Mouse (Mus musculus) ES-E14 (cell line): ENCODE measurements around the gene Dlec1. TPM values are rescaled to one million over a fixed set of nuclear protein-coding genes. Genes with fewer than 3 reads are reported as not detected.

Source experiments
- DNase-seq: peaks from one replicate; pipeline ENCODE4 v3.0.0-alpha.2; 2013; ENCODE audit warnings: low read depth, low spot score
- H3K27ac ChIP-seq: 2 replicates; pipeline ENCODE4 v1.5.1; 2012; ENCODE audit warnings: low read depth, mild to moderate bottlenecking, low read length, moderate library complexity, mixed read lengths; ENCODE audit not compliant: poor library complexity, insufficient read depth, severe bottlenecking
- H3K36me3 ChIP-seq: 2 replicates; pipeline ENCODE4 v1.6.1; 2012; ENCODE audit warnings: mild to moderate bottlenecking, low read length, moderate library complexity, mixed read lengths; ENCODE audit not compliant: control insufficient read depth, poor library complexity, insufficient read depth, severe bottlenecking
- H3K4me1 ChIP-seq, 2 experiments: fragments of 150-350 bp in 1 of 2; sonication (generic) in 1 of 2; 2 replicates each; pipeline ENCODE4 v1.6.1; 2012; ENCODE audit warnings: low read length in 2 of 2, mild to moderate bottlenecking in 1 of 2, mixed read lengths in 1 of 2; ENCODE audit not compliant: control insufficient read depth in 2 of 2, insufficient read depth in 2 of 2, poor library complexity in 1 of 2
- H3K4me3 ChIP-seq, 2 experiments: fragments of 150-350 bp in 1 of 2; sonication (generic) in 1 of 2; 2 replicates each; pipeline ENCODE4 v1.5.1; 2012; ENCODE audit warnings: low read length in 2 of 2, low read depth in 1 of 2, mild to moderate bottlenecking in 1 of 2, mixed read lengths in 1 of 2; ENCODE audit not compliant: insufficient read depth in 1 of 2, poor library complexity in 1 of 2, severe bottlenecking in 1 of 2
- H3K9ac ChIP-seq: 2 replicates; pipeline ENCODE4 v1.6.1; 2012; ENCODE audit warnings: low read depth, mild to moderate bottlenecking, low read length, mixed read lengths; ENCODE audit not compliant: poor library complexity, insufficient read depth, severe bottlenecking
- H3K9me3 ChIP-seq: fragments of 150-350 bp; sonication (generic); 2 replicates; pipeline ENCODE4 v1.6.1; 2012; ENCODE audit warnings: low read depth, mild to moderate bottlenecking, low read length; ENCODE audit not compliant: control insufficient read depth, insufficient read depth
- CHD2 ChIP-seq: IDR thresholded peaks from 2 replicates; pipeline ENCODE4 v1.6.1; 2014; ENCODE audit warnings: mild to moderate bottlenecking, low read depth, low read length, inconsistent platforms
- HCFC1 ChIP-seq: IDR thresholded peaks from 2 replicates; pipeline ENCODE4 v1.6.1; 2012; ENCODE audit warnings: low read length, inconsistent platforms, borderline replicate concordance; ENCODE audit not compliant: insufficient read depth
- MAFK ChIP-seq: IDR thresholded peaks from 2 replicates; pipeline ENCODE4 v1.6.1; 2014; ENCODE audit warnings: mild to moderate bottlenecking, low read depth, low read length, inconsistent platforms; ENCODE audit not compliant: insufficient read depth
- ZC3H11A ChIP-seq: IDR thresholded peaks from 2 replicates; pipeline ENCODE4 v1.6.1; 2012; ENCODE audit warnings: low read depth, mild to moderate bottlenecking, inconsistent platforms, low read length, borderline replicate concordance
- ZNF384 ChIP-seq: IDR thresholded peaks from 2 replicates; pipeline ENCODE4 v1.6.1; 2012; ENCODE audit warnings: low read depth, low read length, inconsistent platforms
- in situ Hi-C, 2 experiments: fragments of 600-800 bp; cut with MboI; formaldehyde crosslinking; loops; one replicate each; pipeline ENCODE4 v1.15.1; 2025; ENCODE audit warnings: low sequenced_read_pairs in 2 of 2, inconsistent platforms in 1 of 2; ENCODE audit not compliant: unreplicated experiment in 2 of 2
- total RNA-seq: library from RNA; depleted of rRNA; stranded (reverse); fragments of 300-350 nt; gene quantifications from 2 replicates; pipeline ENCODE4 v1.2.3, GENCODE M21; 2012

The Dlec1 gene
- total RNA-seq, 1 experiment = 1.2 TPM

GRCm38 (mm10) chr9:119155826-119156225, 53.5 kb downstream of the Dlec1 start:
- DNase-seq = no peak
- in situ Hi-C loops = no loop called here
- H3K36me3 ChIP-seq = no peaks in the 10 kb centered on the region
- 0 out of 2 replicates have a peak overlapping the region, but pooled peaks have one; percentile 1 for H3K9ac ChIP-seq
- no peaks in the 10 kb centered on the region for H3K4me1 ChIP-seq
- no peaks in the 10 kb centered on the region for H3K9me3 ChIP-seq
- TF ChIP-seq CHD2 = no peak
- TF ChIP-seq ZNF384 = no peak
- TF ChIP-seq ZC3H11A = no peak
- TF ChIP-seq HCFC1 = no peak
- no peak for TF ChIP-seq MAFK
- no peak overlapping the region for H3K27ac ChIP-seq
- H3K4me3 ChIP-seq = no peak overlapping the region

GRCm38 (mm10) chr9:119156278-119157201, 54.3 kb downstream of the Dlec1 start, which contains the start of gene Acaa1b:
Gene Acaa1b, minus strand, starts transcription at chr9:119157093.
- Histone ChIP-seq H3K4me1 (no peaks in the 10 kb centered on the region), H3K4me3 (peak within 1 kb of the TSS; percentile 72 to 76), H3K9me3 (no peaks in the 10 kb centered on the region), H3K9ac (peak within 1 kb of the TSS; percentile 56), H3K27ac (no peak within 1 kb of the TSS; the same call in 1 of the 2 replicates), H3K36me3 (no peaks in the 10 kb centered on the region)
- TF ChIP-seq CHD2 (no peak), ZNF384 (no peak), ZC3H11A (no peak), HCFC1 (no peak), MAFK (no peak)
- DNase-seq = peak; percentile 73
- in situ Hi-C loops = no loop called here

GRCm38 (mm10) chr9:119158861-119159260, 56.6 kb downstream of the Dlec1 start, which contains the start of gene Gm47289:
Gene Gm47289, plus strand, starts transcription at chr9:119159161.
- TF ChIP-seq CHD2 = no peak
- TF ChIP-seq MAFK = no peak
- in situ Hi-C loops = no loop called here
- no peak within 1 kb of the TSS for H3K27ac ChIP-seq
- H3K9ac ChIP-seq = no peak within 1 kb of the TSS
- H3K4me1 ChIP-seq = no peaks in the 10 kb centered on the region
- no peaks in the 10 kb centered on the region for H3K9me3 ChIP-seq
- no peak for DNase-seq
- H3K4me3 ChIP-seq = no peak within 1 kb of the TSS
- no peaks in the 10 kb centered on the region for H3K36me3 ChIP-seq

DNA sequence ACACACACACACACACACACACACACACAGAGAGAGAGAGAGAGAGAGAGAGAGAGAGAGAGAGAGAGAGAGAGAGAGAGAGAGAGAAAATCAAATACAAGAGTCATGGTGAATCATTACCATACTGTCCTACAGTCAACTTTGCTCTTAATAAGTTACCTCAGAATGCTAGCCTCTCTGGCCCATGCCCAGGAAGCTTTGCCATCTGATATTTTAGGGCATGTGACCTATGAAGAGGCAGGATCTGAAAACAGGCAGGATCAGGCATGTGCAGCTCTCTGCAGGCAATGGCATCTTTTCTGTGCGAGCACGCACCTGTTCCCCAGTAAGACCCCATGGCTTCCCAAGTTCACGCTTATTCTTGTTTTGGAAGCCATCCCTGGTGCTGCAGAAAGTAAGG, 58.4 kb downstream of the Dlec1 start:
- in situ Hi-C loops = no loop called here
- H3K36me3 ChIP-seq = no peaks in the 10 kb centered on the region
- H3K4me3 ChIP-seq = no peak overlapping the region
- H3K4me1 ChIP-seq = no peaks in the 10 kb centered on the region
- TF ChIP-seq ZNF384 (no peak), CHD2 (no peak), MAFK (no peak), ZC3H11A (no peak), HCFC1 (no peak)
- no peak overlapping the region for H3K9ac ChIP-seq
- no peak overlapping the region for H3K27ac ChIP-seq
- H3K9me3 ChIP-seq = no peaks in the 10 kb centered on the region
- DNase-seq = no peak
